Mouse (Mus musculus): ENCODE measurements around the gene D630003M21Rik. TPM values are rescaled to one million over a fixed set of nuclear protein-coding genes. Genes with fewer than 3 reads are reported as not detected.
A peak's percentile ranks its signal among the peaks of the same experiment; 100 is the strongest.

The D630003M21Rik gene
- total RNA-seq, 2 experiments from 2014 or later, result 3.5 to 3.7 TPM

GRCm38 (mm10) chr2:158231071-158231470 is 2.0 kb upstream of the D630003M21Rik start:
- TF ChIP-seq CTCF (IDR thresholded peaks at IDR 0.05), result no peak
- no peak overlapping the region for H3K4me3 ChIP-seq
- no peak overlapping the region for H3K27ac ChIP-seq
- no peak for DNase-seq (ENCODE audit: extremely low spot score in 1 of 2, low spot score in 2 of 2)
- intact Hi-C loops (cut with DNase I), result no loop called here

DNA sequence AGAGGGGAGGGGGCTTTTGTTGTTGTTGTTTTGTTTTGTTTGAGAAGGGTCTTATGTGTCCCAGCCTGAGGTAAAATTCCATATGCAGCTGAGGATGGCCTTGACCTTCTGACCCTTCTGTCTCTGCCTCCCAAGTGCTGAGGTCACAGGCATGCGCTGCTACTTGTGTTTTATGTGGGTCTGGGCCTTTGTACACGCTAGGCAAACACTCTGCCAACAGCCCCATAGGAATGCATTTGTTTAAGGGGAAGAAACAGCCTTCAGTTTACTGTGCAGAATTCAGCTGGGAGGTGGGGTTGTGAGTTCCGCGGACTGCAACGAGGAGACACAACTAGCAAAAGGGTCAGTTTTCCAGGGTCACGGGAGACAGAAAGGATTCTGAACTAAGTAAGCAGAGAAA is 1.6 kb upstream of the D630003M21Rik start:
- no peak for DNase-seq (ENCODE audit: extremely low spot score in 1 of 2, low spot score in 2 of 2)
- intact Hi-C loops (cut with DNase I), result no loop called here
- TF ChIP-seq CTCF (IDR thresholded peaks at IDR 0.05), result no peak

GRCm38 (mm10) chr2:158229503-158229892 is 476 bp upstream of the D630003M21Rik start:
- DNase-seq (ENCODE audit: extremely low spot score in 1 of 2, low spot score in 2 of 2), result no peak
- intact Hi-C loops (cut with DNase I), result no loop called here
- no peak for TF ChIP-seq CTCF (IDR thresholded peaks at IDR 0.05)
- Histone ChIP-seq H3K27ac (no peak overlapping the region), H3K4me3 (peak overlapping the region; percentile 41)

More for the DNA sequence above, 1.6 kb upstream of the D630003M21Rik start:
- H3K27ac ChIP-seq, result no peak overlapping the region
- H3K4me3 ChIP-seq, result no peak overlapping the region

DNA sequence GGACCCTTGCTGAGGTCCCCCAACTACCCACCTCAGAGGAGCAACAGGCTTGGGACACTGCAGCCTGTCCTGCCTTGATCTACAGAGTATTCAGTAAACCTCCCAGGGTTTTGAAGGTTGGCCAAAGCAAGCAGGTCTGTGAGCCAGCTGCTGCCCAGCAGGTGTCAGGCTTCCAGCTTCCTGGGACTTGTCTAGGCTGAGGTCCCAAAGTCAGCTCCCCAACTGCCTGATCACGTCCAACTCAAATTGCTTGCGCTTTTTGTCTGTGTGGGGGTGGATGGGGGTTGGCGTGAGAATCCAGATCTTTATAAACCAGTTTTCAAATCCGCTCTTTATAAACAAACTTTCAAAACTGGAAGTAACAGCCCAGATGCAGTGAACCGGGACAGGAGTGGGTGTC is 3.7 kb downstream of the D630003M21Rik start:
- intact Hi-C loops (cut with DNase I), result no loop called here
- Histone ChIP-seq H3K27ac (no peak overlapping the region), H3K4me3 (no peak overlapping the region)
- peak; percentile 39 for TF ChIP-seq CTCF (IDR thresholded peaks at IDR 0.05)
- peak; percentile 28 to 29 for DNase-seq (ENCODE audit: extremely low spot score in 1 of 2, low spot score in 2 of 2)

DNA sequence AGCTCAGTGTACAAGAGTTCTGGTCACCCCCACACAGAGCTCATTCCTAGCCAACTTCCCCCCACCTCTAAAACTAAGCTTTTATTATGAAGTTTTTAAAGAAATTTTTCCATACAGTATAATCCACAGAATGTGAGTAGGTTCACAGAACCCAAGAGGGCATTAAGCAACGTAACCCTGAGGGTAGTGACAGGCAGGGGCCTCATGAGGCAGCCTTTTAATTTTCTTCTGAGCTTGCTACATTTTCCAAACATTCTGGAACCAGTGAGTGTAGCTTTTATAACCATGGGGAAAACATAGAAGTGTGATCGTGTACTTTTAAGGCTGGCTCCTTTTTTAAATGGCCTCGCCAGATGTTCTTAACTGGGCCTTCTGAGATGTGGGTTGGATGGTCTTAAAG is 5.5 kb downstream of the D630003M21Rik start:
- no peak for TF ChIP-seq CTCF (IDR thresholded peaks at IDR 0.05)
- no peak for DNase-seq (ENCODE audit: extremely low spot score in 1 of 2, low spot score in 2 of 2)
- Histone ChIP-seq H3K27ac (no peak overlapping the region), H3K4me3 (no peak overlapping the region)
- intact Hi-C loops (cut with DNase I), result no loop called here

GRCm38 (mm10) chr2:158222664-158223063 is 6.4 kb downstream of the D630003M21Rik start:
- no peak; the same call in 1 of the 2 replicates for TF ChIP-seq CTCF (IDR thresholded peaks at IDR 0.05)
- DNase-seq (ENCODE audit: extremely low spot score in 1 of 2, low spot score in 2 of 2), result no peak
- H3K4me3 ChIP-seq, result no peak overlapping the region
- no peak overlapping the region for H3K27ac ChIP-seq
- intact Hi-C loops (cut with DNase I), result no loop called here

- Histone ChIP-seq H3K4me3 (no peak overlapping the region), H3K27ac (no peak overlapping the region)
- intact Hi-C loops (cut with DNase I), result no loop called here
- no peak for TF ChIP-seq CTCF (IDR thresholded peaks at IDR 0.05)
- no peak for DNase-seq (ENCODE audit: extremely low spot score in 1 of 2, low spot score in 2 of 2)
These were observed 7.5 kb downstream of the D630003M21Rik start for GRCm38 (mm10) chr2:158221446-158222084.

GRCm38 (mm10) chr2:158219562-158219961 is 9.5 kb downstream of the D630003M21Rik start:
- TF ChIP-seq CTCF (IDR thresholded peaks at IDR 0.05), result no peak
- no peak overlapping the region for H3K4me3 ChIP-seq
- no peak overlapping the region for H3K27ac ChIP-seq
- intact Hi-C loops (cut with DNase I), result no loop called here
- DNase-seq (ENCODE audit: extremely low spot score in 1 of 2, low spot score in 2 of 2), result no peak

- H3K27ac ChIP-seq, result no peak overlapping the region
- TF ChIP-seq CTCF (IDR thresholded peaks at IDR 0.05), result no peak
- intact Hi-C loops (cut with DNase I), result no loop called here
- H3K4me3 ChIP-seq, result no peak overlapping the region
- DNase-seq (ENCODE audit: extremely low spot score in 1 of 2, low spot score in 2 of 2), result no peak
These were observed 12.5 kb downstream of the D630003M21Rik start for GRCm38 (mm10) chr2:158216510-158216909.

DNA sequence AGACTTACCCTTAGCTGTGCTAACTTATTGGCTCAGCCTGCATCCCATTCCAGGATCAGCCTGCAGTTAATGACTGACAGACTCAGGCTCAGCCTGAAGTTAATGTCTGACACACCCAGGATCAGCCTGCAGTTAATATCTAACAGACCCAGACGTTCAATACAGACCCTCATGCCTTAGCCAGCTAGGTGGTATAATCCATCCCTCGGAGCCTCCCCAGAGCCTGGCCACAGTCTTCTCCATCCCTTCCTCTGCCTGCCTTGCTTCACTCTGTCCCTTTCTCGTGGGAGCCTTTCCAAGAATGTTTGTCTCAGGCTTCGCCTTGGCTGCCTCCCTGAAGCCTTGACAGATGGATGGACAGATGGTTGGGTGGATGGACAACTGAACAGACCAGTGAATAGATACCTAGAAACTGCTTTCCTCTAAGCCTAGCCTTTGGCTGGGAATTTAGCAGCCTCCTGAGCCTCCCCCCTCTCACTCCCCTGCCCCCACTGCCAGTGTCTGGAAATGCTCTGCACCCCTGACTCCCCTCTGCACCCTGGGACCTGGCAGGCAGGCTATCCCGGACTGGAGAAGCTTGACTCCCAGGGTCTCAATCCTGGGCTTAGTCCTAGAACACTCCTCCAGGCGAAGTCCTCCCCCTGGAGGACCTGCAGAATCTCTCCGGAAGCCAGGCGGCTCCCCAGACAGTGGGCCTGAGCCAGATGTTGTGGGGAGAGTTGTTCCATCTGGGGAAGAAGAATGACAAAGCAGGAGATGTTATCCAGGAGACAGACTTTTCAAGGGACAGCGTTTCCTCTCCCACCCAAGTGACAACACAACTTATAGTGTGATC is 13.5 kb downstream of the D630003M21Rik start:
- no peak overlapping the region for H3K4me3 ChIP-seq
- H3K27ac ChIP-seq, result no peak overlapping the region
- intact Hi-C loops (cut with DNase I), result no loop called here
- no peak for DNase-seq (ENCODE audit: extremely low spot score in 1 of 2, low spot score in 2 of 2)
- TF ChIP-seq CTCF (IDR thresholded peaks at IDR 0.05), result no peak

DNA sequence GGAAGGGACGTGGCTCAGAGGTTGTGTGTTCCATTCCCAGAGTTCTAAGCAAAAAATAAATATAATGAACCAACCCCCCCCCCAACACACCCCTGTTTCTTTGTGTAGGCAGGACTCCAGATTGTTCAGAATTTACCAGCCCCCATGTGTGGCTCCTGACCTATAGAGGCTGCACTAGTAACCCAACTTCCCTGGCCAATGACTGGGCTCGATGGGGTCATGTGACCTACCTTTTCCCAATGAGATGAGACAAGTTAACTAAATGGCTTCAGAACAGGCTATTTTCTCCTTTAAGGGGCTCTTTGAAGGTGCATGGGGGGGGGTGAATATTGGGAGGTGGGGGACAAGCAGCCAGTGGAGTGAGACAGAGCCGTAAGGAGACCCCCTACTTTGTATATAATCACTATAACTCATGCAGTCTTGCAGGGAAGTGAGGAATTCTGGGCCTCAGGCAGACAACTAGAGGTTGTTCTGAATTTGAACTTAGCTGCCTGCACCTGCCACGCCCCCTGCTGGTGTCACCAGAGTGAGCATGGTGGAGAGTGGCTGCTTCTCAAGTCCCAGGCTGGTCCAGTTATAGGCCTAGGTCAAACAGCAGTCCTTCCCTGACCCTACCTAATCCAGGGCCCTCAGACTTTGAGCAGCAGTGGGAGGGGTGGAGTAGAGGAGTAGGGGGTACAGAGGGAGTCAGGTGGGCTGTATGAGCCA is 17.1 kb downstream of the D630003M21Rik start:
- no peak for DNase-seq (ENCODE audit: extremely low spot score in 1 of 2, low spot score in 2 of 2)
- intact Hi-C loops (cut with DNase I), result loop anchor here (2.0 kb wide), 2 partner anchors 129 to 137 kb away; no protein-coding TSS in a partner anchor
- no peak overlapping the region for H3K27ac ChIP-seq
- peak; percentile 35 for TF ChIP-seq CTCF (IDR thresholded peaks at IDR 0.05)
- no peak overlapping the region for H3K4me3 ChIP-seq

- TF ChIP-seq CTCF (IDR thresholded peaks at IDR 0.05), result no peak
- no peak overlapping the region for H3K27ac ChIP-seq
- DNase-seq (ENCODE audit: extremely low spot score in 1 of 2, low spot score in 2 of 2), result no peak
- H3K4me3 ChIP-seq, result no peak overlapping the region
- intact Hi-C loops (cut with DNase I), result loop anchor here (2.0 kb wide), 2 partner anchors 130 to 138 kb away; no protein-coding TSS in a partner anchor
These were observed 18.1 kb downstream of the D630003M21Rik start for GRCm38 (mm10) chr2:158210958-158211357.

Data from left cerebral cortex, adult 2 months (tissue).